Mouse (Mus musculus) heart, embryonic 10.5 days (tissue): ENCODE measurements around the gene Stau1. TPM values are rescaled to one million over a fixed set of nuclear protein-coding genes. Genes with fewer than 3 reads are reported as not detected.

Experiments
- DNase-seq: peaks from one replicate; pipeline ENCODE4 v3.0.0-alpha.2; 2017; ENCODE audit warnings: low spot score
- H3K27ac ChIP-seq: fragments of 300-500 bp; sonication (generic); 2 replicates; pipeline ENCODE4 v1.5.1; 2016; ENCODE audit warnings: mild to moderate bottlenecking
- H3K27me3 ChIP-seq: fragments of 300-500 bp; sonication (generic); 2 replicates; pipeline ENCODE4 v1.6.1; 2016; ENCODE audit warnings: mild to moderate bottlenecking; ENCODE audit not compliant: poor library complexity, insufficient read depth, severe bottlenecking
- H3K36me3 ChIP-seq: fragments of 300-500 bp; sonication (generic); 2 replicates; pipeline ENCODE4 v1.6.1; 2016; ENCODE audit warnings: mild to moderate bottlenecking, moderate library complexity
- H3K4me1 ChIP-seq: fragments of 300-500 bp; sonication (generic); 2 replicates; pipeline ENCODE4 v1.6.1; 2016; ENCODE audit warnings: mild to moderate bottlenecking
- H3K4me3 ChIP-seq: fragments of 300-500 bp; sonication (generic); 2 replicates; pipeline ENCODE4 v1.5.1; 2016; ENCODE audit warnings: mild to moderate bottlenecking, moderate library complexity
- H3K9me3 ChIP-seq: fragments of 300-500 bp; sonication (generic); 2 replicates; pipeline ENCODE4 v1.6.1; 2016; ENCODE audit warnings: mild to moderate bottlenecking, moderate library complexity
- WGBS: fragments of 180-500 bp; shearing (Covaris S2); methylation state at CpG from one replicate; pipeline ENCODE4 v1.1.7; 2016; 5-methylcytosine and 5-hydroxymethylcytosine counted together
- polyA plus RNA-seq: library from polyadenylated mRNA; unstranded; fragments of >200 nt; fragmentation: Nextera tagmentation; extraction: Ambion mirVana; gene quantifications from 2 replicates; pipeline ENCODE4 v1.2.1, GENCODE M21; 2016

The Stau1 gene
- polyA plus RNA-seq, 1 experiment from 2014 or later = 69.0 TPM

DNA sequence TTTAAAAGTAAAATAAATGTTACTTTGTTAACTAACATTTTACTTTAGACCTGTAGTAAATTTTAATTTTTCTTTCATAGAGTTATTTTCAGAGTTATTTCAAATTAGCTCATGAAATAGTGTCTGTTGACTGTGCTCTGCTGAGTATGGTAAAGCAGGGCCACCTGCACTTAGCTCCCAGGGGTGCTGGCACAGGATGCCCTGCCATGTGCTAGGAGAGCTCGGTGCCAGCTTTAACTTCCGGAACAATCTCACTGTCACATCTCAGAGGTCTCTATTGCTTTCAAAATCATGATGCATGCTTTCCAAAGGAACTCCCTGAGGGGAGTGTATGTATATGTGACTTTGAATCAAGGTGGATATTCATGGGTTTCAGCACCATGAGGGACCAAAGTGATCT, 59.9 kb downstream of the Stau1 start:
- Histone ChIP-seq H3K27me3 (no peaks in the 10 kb centered on the region), H3K36me3 (peaks cover 91% of the 10 kb centered on the region), H3K4me3 (no peak overlapping the region), H3K27ac (no peak overlapping the region), H3K4me1 (no peaks in the 10 kb centered on the region), H3K9me3 (no peaks in the 10 kb centered on the region)
- 97% methylated on average over 2 of the region's 2 CpGs for WGBS
- DNase-seq = no peak

DNA sequence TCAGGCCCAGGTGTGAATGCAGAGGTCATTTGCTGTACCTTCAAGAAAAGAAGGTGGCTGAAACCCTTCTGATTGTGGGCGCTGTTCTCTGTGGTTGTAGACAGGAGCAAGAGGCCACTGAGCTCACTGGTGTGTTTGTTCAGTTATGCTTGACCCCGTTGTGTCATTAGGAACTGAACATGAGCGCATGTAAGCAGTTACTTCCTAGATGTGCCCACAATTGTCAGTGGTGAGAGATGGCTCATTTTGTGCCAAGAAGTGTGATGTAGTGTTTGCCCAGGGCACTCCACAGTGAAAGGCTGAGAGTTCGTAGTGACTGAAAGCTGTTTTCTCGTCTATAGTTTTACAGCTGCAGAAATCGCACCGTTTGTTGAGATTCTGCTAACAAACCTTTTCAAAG, 60.5 kb downstream of the Stau1 start:
- Histone ChIP-seq H3K4me1 (no peaks in the 10 kb centered on the region), H3K27me3 (no peaks in the 10 kb centered on the region), H3K27ac (no peak overlapping the region), H3K9me3 (no peaks in the 10 kb centered on the region), H3K36me3 (peaks cover 91% of the 10 kb centered on the region), H3K4me3 (no peak overlapping the region)
- WGBS = 93% methylated on average over 7 of the region's 7 CpGs
- DNase-seq = no peak

DNA sequence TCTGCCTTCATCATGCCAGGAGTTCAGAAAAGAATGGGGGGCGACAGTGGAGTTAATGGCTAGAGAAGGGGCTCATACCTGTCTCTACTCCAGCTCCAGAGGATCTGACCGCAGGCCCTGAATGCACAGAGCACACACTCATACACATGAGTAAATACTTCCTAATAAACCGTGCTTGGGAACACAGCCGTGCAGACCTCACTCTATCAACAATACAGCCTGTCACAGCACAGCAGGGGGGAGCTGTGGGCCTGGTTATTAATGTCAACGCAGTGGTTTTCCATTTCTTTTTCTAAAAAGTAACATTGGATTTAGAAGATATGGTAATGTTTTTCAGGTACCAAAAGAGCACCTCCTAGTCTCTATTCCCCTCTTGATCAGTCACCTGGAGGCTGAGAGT, 61.7 kb downstream of the Stau1 start:
- WGBS = 93% methylated on average over 5 of the region's 5 CpGs
- peaks cover 92% of the 10 kb centered on the region for H3K36me3 ChIP-seq
- H3K4me3 ChIP-seq = no peak overlapping the region
- H3K4me1 ChIP-seq = no peaks in the 10 kb centered on the region
- H3K9me3 ChIP-seq = no peaks in the 10 kb centered on the region
- H3K27ac ChIP-seq = no peak overlapping the region
- H3K27me3 ChIP-seq = no peaks in the 10 kb centered on the region
- DNase-seq = no peak

DNA sequence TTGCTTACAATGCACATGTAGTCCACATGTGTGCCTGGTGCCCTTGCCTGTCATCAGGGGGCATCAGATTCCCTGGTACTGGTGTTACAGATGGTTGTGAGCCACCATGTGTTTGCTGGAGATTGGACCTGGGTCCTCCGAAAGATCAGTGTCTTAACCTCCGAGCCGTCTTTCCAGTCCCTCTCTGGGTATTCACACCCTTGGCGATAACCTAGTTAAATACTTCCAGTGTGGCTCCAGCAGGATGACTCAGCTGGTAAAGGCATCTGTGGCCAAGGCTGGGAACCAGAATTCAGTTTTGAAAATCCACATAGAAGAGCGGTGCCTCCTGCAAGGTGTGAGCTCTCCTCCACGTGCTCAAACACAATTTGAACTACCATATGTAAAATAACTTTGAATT, 62.2 kb downstream of the Stau1 start:
- WGBS = 91% methylated on average over 6 of the region's 6 CpGs
- DNase-seq = no peak
- Histone ChIP-seq H3K27me3 (no peaks in the 10 kb centered on the region), H3K9me3 (no peaks in the 10 kb centered on the region), H3K36me3 (peaks cover 92% of the 10 kb centered on the region), H3K4me3 (no peak overlapping the region), H3K27ac (no peak overlapping the region), H3K4me1 (no peaks in the 10 kb centered on the region)

DNA sequence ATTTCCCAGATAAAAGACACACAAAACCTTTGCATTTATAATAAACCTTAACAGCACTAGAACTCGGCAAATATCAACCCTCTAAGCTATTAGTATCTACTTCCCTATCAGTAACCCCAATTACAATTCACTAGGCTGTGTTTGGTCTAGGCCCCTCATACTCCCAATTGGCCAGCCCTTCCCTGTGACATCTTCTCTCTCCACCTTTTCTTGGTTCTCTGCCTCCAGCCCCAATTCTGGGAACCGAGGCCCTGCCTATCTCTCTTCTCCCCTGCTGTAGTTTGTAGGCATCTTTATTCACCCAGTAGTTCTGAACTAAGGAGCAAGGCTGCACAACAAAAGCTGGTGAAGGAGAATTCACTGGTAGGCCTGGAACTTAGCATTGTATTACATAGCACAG, 72.1 kb downstream of the Stau1 start:
- DNase-seq = no peak
- Histone ChIP-seq H3K27ac (no peak overlapping the region), H3K36me3 (peaks cover 92% of the 10 kb centered on the region), H3K9me3 (no peaks in the 10 kb centered on the region), H3K27me3 (no peaks in the 10 kb centered on the region), H3K4me3 (no peak overlapping the region), H3K4me1 (no peaks in the 10 kb centered on the region)
- WGBS = 82% methylated on average over 2 of the region's 2 CpGs

DNA sequence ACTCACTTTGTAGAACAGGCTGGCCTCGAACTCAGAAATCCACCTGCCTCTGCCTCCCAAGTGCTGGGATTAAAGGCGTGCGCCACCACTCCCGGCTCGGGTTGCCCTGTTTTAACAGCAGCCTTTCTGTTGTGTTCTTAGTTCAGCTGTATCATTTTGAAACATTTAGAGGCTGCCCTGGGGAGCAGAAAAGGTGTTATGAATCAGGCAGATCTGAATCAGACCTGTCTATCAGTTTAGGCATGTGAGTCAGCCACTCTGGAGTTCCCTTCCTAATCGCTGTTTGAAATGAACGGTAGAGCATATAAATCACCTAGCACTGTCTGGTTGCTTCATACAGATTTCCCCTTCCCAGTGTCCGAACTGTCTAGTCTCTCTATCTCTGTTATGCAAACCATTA, 85.6 kb downstream of the Stau1 start:
- 91% methylated on average over 8 of the region's 8 CpGs for whole genome bisulfite sequencing
- no peaks in the 10 kb centered on the region for H3K27me3 ChIP-seq
- no peak overlapping the region for H3K27ac ChIP-seq
- no peak overlapping the region for H3K4me3 ChIP-seq
- peaks cover 18% of the 10 kb centered on the region for H3K36me3 ChIP-seq
- DNase-seq = no peak
- H3K4me1 ChIP-seq = peaks cover 17% of the 10 kb centered on the region
- no peaks in the 10 kb centered on the region for H3K9me3 ChIP-seq

DNA sequence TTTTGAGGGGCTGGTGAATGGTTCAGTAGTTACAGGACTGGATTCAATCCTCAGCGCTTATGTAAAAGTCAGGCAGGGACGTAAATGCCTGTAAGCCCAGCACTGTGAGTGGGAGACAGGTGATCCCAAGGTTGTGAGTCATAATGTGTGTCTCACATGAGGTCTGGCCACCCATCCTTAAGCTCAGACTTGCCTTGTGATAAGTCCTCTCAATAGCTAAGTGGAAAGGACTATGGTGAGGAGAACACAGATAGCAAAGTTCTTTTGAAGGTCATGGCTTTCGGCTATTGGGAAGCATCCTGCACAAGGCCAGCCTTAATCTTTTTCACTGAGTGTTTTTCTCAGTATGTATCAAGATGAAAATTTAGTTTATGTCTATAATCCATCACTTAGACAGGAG, 86.4 kb downstream of the Stau1 start:
- no peak overlapping the region for H3K4me3 ChIP-seq
- H3K9me3 ChIP-seq = no peaks in the 10 kb centered on the region
- DNase-seq = no peak
- no peak overlapping the region; the same call in 1 of the 2 replicates for H3K27ac ChIP-seq
- no peaks in the 10 kb centered on the region for H3K27me3 ChIP-seq
- peaks cover 20% of the 10 kb centered on the region for H3K4me1 ChIP-seq
- 67% methylated on average over 3 of the region's 3 CpGs for WGBS
- H3K36me3 ChIP-seq = peaks cover 16% of the 10 kb centered on the region

- peaks cover 12% of the 10 kb centered on the region for H3K36me3 ChIP-seq
- H3K4me3 ChIP-seq = peak overlapping the region; percentile 84
- no peaks in the 10 kb centered on the region for H3K9me3 ChIP-seq
- WGBS = under 1% methylated on average over 28 of the region's 28 CpGs
- H3K27me3 ChIP-seq = no peaks in the 10 kb centered on the region
- H3K4me1 ChIP-seq = peaks cover 20% of the 10 kb centered on the region
- peak overlapping the region; percentile 98 for H3K27ac ChIP-seq
- DNase-seq = no peak
Measured at GRCm38 (mm10) chr2:166906523-166907182, 89.4 kb downstream of the Stau1 start.

GRCm38 (mm10) chr2:166905711-166906522, 90.2 kb downstream of the Stau1 start, which contains the start of gene Cse1l:
Gene Cse1l, plus strand, starts transcription at chr2:166906040.
- H3K27me3 ChIP-seq = no peaks in the 10 kb centered on the region
- DNase-seq = peak; percentile 99
- WGBS = under 1% methylated on average over 77 of the region's 80 CpGs
- no peaks in the 10 kb centered on the region for H3K9me3 ChIP-seq
- peaks cover 12% of the 10 kb centered on the region for H3K36me3 ChIP-seq
- peak within 1 kb of the TSS; percentile 98 for H3K27ac ChIP-seq
- H3K4me1 ChIP-seq = peaks cover 18% of the 10 kb centered on the region
- peak within 1 kb of the TSS; percentile 84 for H3K4me3 ChIP-seq

DNA sequence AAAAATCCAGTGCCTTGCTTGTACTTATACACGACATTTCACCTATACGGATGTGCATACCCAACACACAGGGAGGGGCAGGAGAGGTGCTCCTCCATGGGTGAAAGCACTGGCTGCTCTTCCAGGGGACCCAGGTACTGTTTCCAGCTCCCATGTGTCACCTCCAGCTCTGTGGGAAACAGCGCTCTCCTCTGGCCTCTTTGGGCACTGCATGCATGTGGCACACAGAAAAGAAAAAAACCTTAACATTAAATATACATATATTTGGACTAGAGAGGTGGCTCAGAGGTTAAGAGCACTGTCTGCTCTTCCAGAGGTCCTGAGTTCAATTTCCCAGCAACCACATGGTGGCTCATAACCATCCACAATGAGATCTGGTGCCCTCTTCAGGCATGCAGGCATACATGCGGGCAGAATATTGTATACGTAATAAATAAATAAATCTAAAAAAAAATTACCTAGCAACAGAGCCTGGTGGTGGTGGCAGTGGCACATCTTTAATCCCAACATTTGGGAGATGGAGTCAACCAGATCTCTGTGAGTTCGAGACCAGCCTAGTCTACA, 92.3 kb downstream of the Stau1 start:
- Histone ChIP-seq H3K4me1 (peaks cover 13% of the 10 kb centered on the region), H3K27ac (no peak overlapping the region), H3K27me3 (no peaks in the 10 kb centered on the region), H3K9me3 (no peaks in the 10 kb centered on the region), H3K4me3 (no peak overlapping the region), H3K36me3 (0 out of 2 replicates have a peak, but pooled peaks cover 3% of the 10 kb centered on the region)
- DNase-seq = no peak
- WGBS = 94% methylated on average over 6 of the region's 6 CpGs

DNA sequence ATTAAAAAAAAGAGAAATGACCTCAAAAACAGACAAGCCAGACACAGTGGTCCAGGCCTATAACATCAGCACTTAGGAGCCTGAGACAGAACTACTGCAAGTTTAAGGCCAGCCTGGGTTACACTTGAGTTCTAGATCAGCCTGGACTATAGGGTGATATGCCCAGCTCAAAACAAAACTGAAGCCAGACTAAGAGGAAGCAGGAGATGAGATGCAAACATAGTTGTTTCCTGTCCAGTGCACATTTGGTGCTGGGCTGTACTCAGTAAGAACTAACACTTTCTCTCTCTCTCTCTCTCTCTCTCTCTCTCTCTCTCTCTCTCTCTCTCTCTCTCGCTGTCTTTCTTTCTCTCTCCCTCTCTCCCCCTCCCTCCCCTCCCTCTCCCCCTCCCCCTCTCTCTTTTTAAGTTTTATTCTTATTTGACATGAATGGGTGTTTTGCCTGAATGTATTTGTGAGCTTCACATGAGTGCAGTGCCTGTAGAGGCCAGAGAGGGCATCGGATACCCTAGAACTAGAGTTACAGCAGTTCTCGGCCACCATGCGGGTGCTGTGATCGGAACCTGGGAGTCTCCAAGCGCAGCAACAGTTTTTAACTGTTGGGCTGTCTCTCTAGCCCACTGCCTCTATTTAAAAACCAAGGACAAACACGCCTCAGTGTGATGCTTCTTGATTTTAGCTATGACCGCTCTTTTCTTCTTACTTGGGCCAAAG, 95.2 kb downstream of the Stau1 start:
- 90% methylated on average over 8 of the region's 8 CpGs for WGBS
- no peak for DNase-seq

DNA sequence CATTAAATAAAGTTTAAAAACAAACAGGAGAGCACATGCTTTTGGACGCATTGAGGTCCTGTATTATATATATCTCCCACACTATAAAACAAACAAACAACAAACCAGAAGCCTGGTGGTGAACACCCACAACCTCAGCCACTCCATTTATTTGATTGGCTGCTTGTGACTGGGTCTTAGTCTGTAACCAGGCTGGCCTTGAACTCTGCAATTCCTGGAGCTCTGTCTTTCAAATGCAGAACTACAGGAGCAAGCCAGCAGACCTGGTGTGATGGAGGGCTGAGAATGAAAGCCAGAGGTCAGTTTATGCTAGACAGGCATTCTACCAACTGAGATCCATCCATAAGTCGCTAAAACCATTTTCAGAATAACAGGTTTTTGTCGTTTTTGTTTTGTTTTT, 96.4 kb downstream of the Stau1 start:
- Histone ChIP-seq H3K27ac (no peak overlapping the region), H3K4me3 (no peak overlapping the region), H3K27me3 (no peaks in the 10 kb centered on the region), H3K4me1 (no peaks in the 10 kb centered on the region), H3K9me3 (no peaks in the 10 kb centered on the region), H3K36me3 (peaks cover 11% of the 10 kb centered on the region)
- DNase-seq = no peak
- WGBS = 68% methylated on average over 3 of the region's 3 CpGs

More for the DNA sequence above, 95.2 kb downstream of the Stau1 start:
- no peak overlapping the region for H3K27ac ChIP-seq
- H3K36me3 ChIP-seq = peaks cover 1% of the 10 kb centered on the region; the same call in 1 of the 2 replicates
- no peaks in the 10 kb centered on the region for H3K9me3 ChIP-seq
- 0 out of 2 replicates have a peak, but pooled peaks cover 3% of the 10 kb centered on the region for H3K4me1 ChIP-seq
- no peak overlapping the region for H3K4me3 ChIP-seq
- no peaks in the 10 kb centered on the region for H3K27me3 ChIP-seq
